Mouse (Mus musculus) small intestine, adult 2 months (tissue): Measurements from ENCODE around the gene Gm3383.
"Not testable (repeated sequence)": the region's sequence is repeated elsewhere in the genome, so short reads cannot be mapped to it uniquely, and the experiment has no call there.

Experiments used
- CTCF ChIP-seq: fragments of 200-500 bp; IDR thresholded peaks from 2 replicates; pipeline ENCODE4 v1.5.1; 2012; ENCODE audit warnings: low read depth, mild to moderate bottlenecking, control low read depth, inconsistent platforms, low read length, moderate library complexity, mixed read lengths; ENCODE audit not compliant: insufficient replicate concordance, insufficient read length; ENCODE audit errors: extremely low read depth
- POLR2A ChIP-seq: fragments of 200-500 bp; IDR thresholded peaks from 2 replicates; pipeline ENCODE4 v1.6.1; 2012; ENCODE audit warnings: low read depth, mild to moderate bottlenecking, control low read depth, inconsistent platforms, low read length, moderate library complexity

- TF ChIP-seq CTCF, POLR2A: not testable (repeated sequence)
Measured at GRCm38 (mm10) chr14:5632928-5633327, 174.9 kb downstream of the Gm3383 start, which contains the start of gene Gm8265.
